Mouse (Mus musculus): ENCODE data around the gene Vps37b. TPM values are rescaled to one million over a fixed set of nuclear protein-coding genes. Genes with fewer than 3 reads are reported as not detected.

The Vps37b gene
- total RNA-seq, 2 experiments from 2014 or later, result 93.1 to 188 TPM

GRCm38 (mm10) chr5:124024677-124025076 lies 7.4 kb downstream of the Vps37b start:
- peak; percentile 85 to 89 for DNase-seq

GRCm38 (mm10) chr5:124022365-124022764 lies 9.7 kb downstream of the Vps37b start:
- DNase-seq, result no peak

- DNase-seq, result no peak
Measured at GRCm38 (mm10) chr5:124021701-124022100, 10.4 kb downstream of the Vps37b start.

GRCm38 (mm10) chr5:124021148-124021547 lies 10.9 kb downstream of the Vps37b start:
- peak; percentile 62 to 66 for DNase-seq

GRCm38 (mm10) chr5:124019348-124020216 lies 12.5 kb downstream of the Vps37b start:
- DNase-seq, result peak; percentile 86

DNA sequence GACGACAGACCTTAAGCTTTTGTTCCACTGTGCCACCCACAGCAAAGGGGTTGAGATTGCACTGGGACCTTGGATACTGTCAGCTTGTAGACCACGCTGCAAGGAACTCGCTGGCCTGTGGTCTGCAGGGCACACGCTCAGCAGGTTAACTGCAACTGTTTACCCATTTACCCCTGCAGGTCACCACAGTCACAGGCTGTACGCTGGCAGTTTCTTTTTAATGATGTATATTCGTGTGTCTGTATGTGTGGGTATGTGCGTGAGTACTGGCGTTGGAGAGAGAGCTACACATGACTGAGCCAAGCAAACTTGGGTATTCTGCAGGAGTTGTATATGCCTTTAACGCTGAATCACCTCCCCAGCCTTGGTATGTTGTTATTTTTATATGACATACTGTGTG lies 13.4 kb downstream of the Vps37b start:
- DNase-seq, result no peak

- DNase-seq, result no peak
Measured at GRCm38 (mm10) chr5:124017941-124018340, 14.1 kb downstream of the Vps37b start.

- no peak for DNase-seq
Measured at GRCm38 (mm10) chr5:124016291-124016821, 15.7 kb downstream of the Vps37b start.

DNA sequence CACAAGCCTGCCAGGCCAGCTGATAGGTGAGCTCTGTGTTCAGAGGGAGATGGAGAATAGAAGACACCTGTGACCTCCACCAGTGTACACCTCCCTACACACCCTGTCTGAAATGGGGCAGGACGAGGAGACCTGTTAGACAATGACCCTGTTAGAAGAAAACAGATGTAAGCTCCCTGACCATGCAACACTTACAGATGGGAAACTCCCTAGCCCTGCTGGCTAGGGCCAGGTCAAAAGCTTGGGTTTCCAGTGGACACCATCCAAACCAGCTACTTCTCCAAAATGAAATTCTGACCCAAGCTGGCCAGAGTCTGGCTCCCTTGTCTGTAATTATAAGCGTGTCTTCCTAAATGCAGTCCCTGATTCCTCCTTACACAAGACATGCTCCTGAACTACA lies 16.3 kb downstream of the Vps37b start:
- no peak for DNase-seq

DNA sequence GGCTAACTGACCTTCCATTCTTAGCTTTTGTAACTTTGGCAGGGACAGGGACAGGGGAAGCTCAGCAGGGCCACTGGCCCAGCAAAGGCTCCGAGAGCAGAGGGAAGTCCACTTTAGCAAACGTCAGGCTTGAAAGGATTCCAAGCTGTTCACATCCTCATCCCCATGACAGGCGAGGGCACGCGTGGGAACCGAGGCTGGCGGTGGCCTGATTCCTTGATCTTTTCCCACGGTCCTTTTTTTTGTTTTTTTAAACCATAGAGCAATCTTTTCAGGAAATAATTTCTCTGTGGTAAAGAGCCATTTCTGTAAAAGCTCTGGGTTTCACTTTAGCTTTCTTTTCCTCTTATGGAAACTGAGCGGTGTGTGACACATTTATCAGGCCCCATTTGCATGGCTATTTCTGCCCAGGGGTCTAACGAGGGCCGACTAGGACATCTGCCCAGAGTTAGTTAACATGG lies 17.2 kb downstream of the Vps37b start:
- peak; percentile 72 to 76 for DNase-seq

GRCm38 (mm10) chr5:124014180-124014579 lies 17.9 kb downstream of the Vps37b start:
- no peak for DNase-seq

GRCm38 (mm10) chr5:124013747-124014146 lies 18.3 kb downstream of the Vps37b start:
- DNase-seq, result no peak

DNA sequence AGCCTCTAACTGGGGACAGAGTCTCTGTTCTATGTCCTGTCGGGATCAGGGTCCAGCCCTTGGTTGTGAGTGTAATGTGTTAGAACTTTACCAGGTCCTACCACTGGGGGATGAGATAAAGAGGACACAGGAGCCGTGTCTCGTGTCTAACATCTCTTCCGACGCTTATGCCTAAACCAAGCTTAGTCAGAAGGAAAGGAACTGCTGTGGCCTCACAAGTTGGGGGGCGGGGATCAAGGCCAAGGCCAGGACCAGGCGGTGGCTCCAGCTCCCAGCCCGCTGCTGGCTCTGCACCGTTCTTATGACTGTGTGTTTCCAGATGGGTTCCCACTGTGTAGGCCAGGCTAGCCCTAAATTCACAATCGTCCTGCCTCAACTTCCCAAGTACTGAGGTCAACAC lies 19.2 kb downstream of the Vps37b start:
- peak; percentile 85 to 87 for DNase-seq

- DNase-seq, result peak in 1 of 2 experiments; percentile 31
Measured at GRCm38 (mm10) chr5:124011927-124012326, 20.1 kb downstream of the Vps37b start.

- peak; percentile 83 to 86 for DNase-seq
Measured at GRCm38 (mm10) chr5:124010910-124011655, 21.0 kb downstream of the Vps37b start.

DNA sequence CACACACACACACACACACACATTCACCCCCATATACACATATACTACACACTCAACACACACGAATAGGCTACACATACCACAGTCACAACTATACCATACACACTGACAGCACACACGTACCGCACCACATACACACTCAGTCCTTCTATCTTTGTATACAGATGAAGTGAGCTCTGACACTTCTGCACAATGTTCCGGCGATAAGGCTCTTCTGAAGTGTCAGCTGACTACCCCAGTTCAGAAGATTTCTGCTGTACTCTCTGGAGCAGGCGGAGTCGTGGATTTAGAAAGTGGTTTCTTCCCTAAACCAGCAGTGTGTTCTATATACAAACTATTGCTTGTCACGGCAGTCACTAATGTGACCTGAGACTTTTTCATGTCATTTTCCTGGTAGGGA lies 22.0 kb downstream of the Vps37b start:
- DNase-seq, result no peak

GRCm38 (mm10) chr5:124006891-124007491 lies 25.1 kb downstream of the Vps37b start:
- DNase-seq, result peak; percentile 96 to 99

GRCm38 (mm10) chr5:124006082-124006873 lies 25.8 kb downstream of the Vps37b start:
- peak in 1 of 2 experiments; percentile 40 for DNase-seq

DNA sequence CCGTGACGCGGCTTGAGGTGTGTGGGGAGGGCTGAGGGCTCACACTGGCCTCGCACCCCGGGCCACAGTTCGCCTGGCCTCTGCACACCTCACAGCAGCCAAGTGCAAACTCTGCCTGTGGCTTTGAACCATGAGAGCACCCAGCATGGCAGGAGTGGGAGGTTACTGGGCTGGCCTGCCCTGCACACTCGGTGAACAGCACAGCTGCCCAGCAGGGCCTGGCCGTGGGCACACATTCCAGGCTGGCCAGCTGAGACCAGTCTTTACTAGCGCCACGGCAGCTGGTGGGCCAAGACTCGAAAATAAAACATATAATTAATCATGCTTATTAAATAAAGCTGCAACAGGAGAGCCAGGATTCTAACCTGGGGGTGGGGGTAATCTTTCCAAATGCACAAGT lies 26.5 kb downstream of the Vps37b start:
- no peak for DNase-seq

GRCm38 (mm10) chr5:124005151-124005500 lies 26.9 kb downstream of the Vps37b start:
- no peak for DNase-seq

DNA sequence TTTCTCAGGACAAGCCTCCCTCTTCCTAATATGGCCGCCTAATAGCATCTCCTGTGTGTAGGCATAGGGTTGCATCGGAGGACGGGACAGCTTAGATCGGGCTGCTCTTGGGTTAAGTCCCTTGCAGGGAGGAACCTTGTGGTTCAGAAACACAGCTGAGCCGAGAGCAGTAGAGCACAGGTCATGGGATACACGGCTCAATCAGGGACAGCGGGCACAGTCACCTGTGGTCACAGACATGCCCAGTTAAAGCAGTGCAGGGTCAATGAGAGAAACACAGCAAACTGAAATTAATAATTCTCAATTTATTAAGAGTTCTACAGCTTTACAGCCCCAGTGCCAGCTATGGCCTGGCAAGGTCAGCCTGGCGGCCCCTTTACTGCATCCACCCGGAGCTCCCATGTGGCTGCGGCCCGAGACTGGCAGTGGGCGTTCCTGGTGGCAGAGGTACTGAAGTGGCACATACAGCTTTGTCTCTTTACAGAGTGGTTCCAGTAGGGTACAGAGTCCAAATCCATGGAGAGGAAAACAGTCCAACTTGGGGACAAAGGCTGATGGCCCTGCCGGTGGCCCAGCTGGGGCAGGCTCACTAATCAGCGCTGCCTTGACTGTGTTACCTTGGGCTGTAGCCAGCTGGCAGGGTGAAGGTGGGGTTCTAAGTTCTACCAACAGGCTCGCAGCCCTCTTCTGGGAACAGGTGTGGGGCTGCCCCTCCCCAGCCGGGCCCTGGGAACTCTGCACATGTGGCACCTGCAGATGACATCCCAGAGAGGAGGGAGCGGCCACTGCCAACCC lies 27.5 kb downstream of the Vps37b start:
- peak; percentile 81 to 85 for DNase-seq

All from adrenal gland, postnatal 36 days (tissue).